Mouse (Mus musculus) limb, embryonic 11.5 days (tissue): ENCODE results near the gene Slc4a4. TPM values are rescaled to one million over a fixed set of nuclear protein-coding genes. Genes with fewer than 3 reads are reported as not detected.

Experiments
- ATAC-seq: fragments of 200-750 bp; cut with Nextera tagmentation; 2 replicates; pipeline ENCODE4 v1.8.0; 2017; ENCODE audit warnings: low read depth; ENCODE audit not compliant: insufficient number of reproducible peaks, low FRiP score, low TSS enrichment
- DNase-seq: peaks from one replicate; pipeline ENCODE4 v3.0.0-alpha.2; 2015; ENCODE audit warnings: low spot score
- H3K27ac ChIP-seq: fragments of 300-500 bp; sonication (generic); replicated peaks from 2 replicates; pipeline ENCODE4 v1.5.1; 2014; ENCODE audit warnings: low read depth, mild to moderate bottlenecking, low read length
- H3K27me3 ChIP-seq: fragments of 300-500 bp; sonication (generic); 2 replicates; pipeline ENCODE4 v1.6.1; 2014; ENCODE audit warnings: mild to moderate bottlenecking, low read length, mixed read lengths; ENCODE audit not compliant: control insufficient read depth, insufficient read depth
- H3K36me3 ChIP-seq: fragments of 300-500 bp; sonication (generic); 2 replicates; pipeline ENCODE4 v1.6.1; 2014; ENCODE audit warnings: mild to moderate bottlenecking, low read length, moderate library complexity, mixed read lengths; ENCODE audit not compliant: control insufficient read depth, insufficient read depth
- H3K4me1 ChIP-seq: fragments of 300-500 bp; sonication (generic); 2 replicates; pipeline ENCODE4 v1.6.1; 2014; ENCODE audit warnings: low read length, mixed read lengths; ENCODE audit not compliant: control insufficient read depth, insufficient read depth
- H3K4me2 ChIP-seq: fragments of 300-500 bp; sonication (generic); 2 replicates; pipeline ENCODE4 v1.6.1; 2014; ENCODE audit warnings: low read depth, mild to moderate bottlenecking, moderate library complexity; ENCODE audit not compliant: severe bottlenecking
- H3K4me3 ChIP-seq: fragments of 300-500 bp; sonication (generic); 2 replicates; pipeline ENCODE4 v1.5.1; 2014; ENCODE audit warnings: low read depth, low read length
- H3K9ac ChIP-seq: fragments of 300-500 bp; sonication (generic); 2 replicates; pipeline ENCODE4 v1.6.1; 2014; ENCODE audit warnings: mild to moderate bottlenecking, low read length
- H3K9me3 ChIP-seq: fragments of 300-500 bp; sonication (generic); 2 replicates; pipeline ENCODE4 v1.6.1; 2016; ENCODE audit warnings: low read length; ENCODE audit not compliant: control insufficient read depth
- WGBS: fragments of 180-500 bp; shearing (Covaris S2); extraction: QIAGEN DNeasy Blood & Tissue Kit; methylation state at CpG from one replicate; pipeline ENCODE4 v1.1.7; 2014; 5-methylcytosine and 5-hydroxymethylcytosine counted together
- polyA plus RNA-seq: library from polyadenylated mRNA; unstranded; fragments of >200 nt; fragmentation: Nextera tagmentation; extraction: Ambion mirVana; gene quantifications from 2 replicates; pipeline ENCODE4 v1.2.1, GENCODE M21; 2014

The Slc4a4 gene
- polyA plus RNA-seq, 1 experiment from 2014 or later, result 1.9 TPM

- DNase-seq, result no peak
- Histone ChIP-seq H3K4me1 (no peaks in the 10 kb centered on the region), H3K4me3 (no peak overlapping the region), H3K9me3 (no peaks in the 10 kb centered on the region; the same call in 1 of the 2 replicates), H3K9ac (no peak overlapping the region), H3K36me3 (no peaks in the 10 kb centered on the region), H3K27ac (no peak overlapping the region), H3K27me3 (no peaks in the 10 kb centered on the region), H3K4me2 (no peak overlapping the region)
- 87% methylated on average over 1 of the region's 1 CpGs for WGBS
- ATAC-seq, result no peak
Observed at GRCm38 (mm10) chr5:88903526-88903925, 16.9 kb downstream of the Slc4a4 start.

GRCm38 (mm10) chr5:88904841-88905240 is 18.2 kb downstream of the Slc4a4 start:
- H3K9me3 ChIP-seq, result no peaks in the 10 kb centered on the region; the same call in 1 of the 2 replicates
- no peak overlapping the region for H3K27ac ChIP-seq
- no peak overlapping the region for H3K4me3 ChIP-seq
- no peak overlapping the region for H3K9ac ChIP-seq
- H3K27me3 ChIP-seq, result no peaks in the 10 kb centered on the region
- WGBS, result 87% methylated on average over 7 of the region's 7 CpGs
- H3K4me1 ChIP-seq, result no peaks in the 10 kb centered on the region
- ATAC-seq, result no peak
- no peaks in the 10 kb centered on the region for H3K36me3 ChIP-seq
- no peak overlapping the region for H3K4me2 ChIP-seq
- DNase-seq, result no peak

- DNase-seq, result no peak
- 95% methylated on average over 3 of the region's 3 CpGs for WGBS
- no peaks in the 10 kb centered on the region; the same call in 1 of the 2 replicates for H3K9me3 ChIP-seq
Observed at GRCm38 (mm10) chr5:88907615-88908014, 21.0 kb downstream of the Slc4a4 start.

GRCm38 (mm10) chr5:88912629-88913028 is 26.0 kb downstream of the Slc4a4 start:
- 96% methylated on average over 2 of the region's 2 CpGs for WGBS

More at GRCm38 (mm10) chr5:88907615-88908014, 21.0 kb downstream of the Slc4a4 start:
- ATAC-seq, result no peak
- Histone ChIP-seq H3K9ac (no peak overlapping the region), H3K27me3 (no peaks in the 10 kb centered on the region), H3K4me3 (no peak overlapping the region), H3K27ac (no peak overlapping the region), H3K4me1 (no peaks in the 10 kb centered on the region), H3K4me2 (no peak overlapping the region), H3K36me3 (no peaks in the 10 kb centered on the region)

GRCm38 (mm10) chr5:88915082-88915481 is 28.5 kb downstream of the Slc4a4 start:
- H3K4me2 ChIP-seq, result no peak overlapping the region
- no peaks in the 10 kb centered on the region for H3K4me1 ChIP-seq
- H3K27me3 ChIP-seq, result no peaks in the 10 kb centered on the region
- DNase-seq, result no peak
- H3K36me3 ChIP-seq, result no peaks in the 10 kb centered on the region
- WGBS, result 93% methylated on average over 5 of the region's 5 CpGs
- H3K27ac ChIP-seq, result no peak overlapping the region
- H3K9ac ChIP-seq, result no peak overlapping the region
- no peak overlapping the region for H3K4me3 ChIP-seq
- no peak for ATAC-seq
- no peaks in the 10 kb centered on the region for H3K9me3 ChIP-seq

More at GRCm38 (mm10) chr5:88912629-88913028, 26.0 kb downstream of the Slc4a4 start:
- Histone ChIP-seq H3K4me3 (no peak overlapping the region), H3K27ac (no peak overlapping the region), H3K36me3 (no peaks in the 10 kb centered on the region), H3K9ac (no peak overlapping the region), H3K27me3 (no peaks in the 10 kb centered on the region), H3K4me2 (no peak overlapping the region), H3K4me1 (no peaks in the 10 kb centered on the region), H3K9me3 (no peaks in the 10 kb centered on the region)
- no peak for ATAC-seq
- no peak for DNase-seq

GRCm38 (mm10) chr5:88916501-88916971 is 29.9 kb downstream of the Slc4a4 start:
- Histone ChIP-seq H3K9ac (no peak overlapping the region), H3K4me1 (no peaks in the 10 kb centered on the region), H3K27me3 (no peaks in the 10 kb centered on the region), H3K36me3 (no peaks in the 10 kb centered on the region), H3K4me3 (no peak overlapping the region), H3K27ac (no peak overlapping the region), H3K9me3 (no peaks in the 10 kb centered on the region), H3K4me2 (no peak overlapping the region)
- DNase-seq (no peak), ATAC-seq (no peak)
- WGBS, result 74% methylated on average over 9 of the region's 9 CpGs

- ATAC-seq (no peak), DNase-seq (no peak)
- 84% methylated on average over 3 of the region's 3 CpGs for WGBS
- H3K36me3 ChIP-seq, result no peaks in the 10 kb centered on the region
- no peak overlapping the region for H3K4me3 ChIP-seq
- H3K4me1 ChIP-seq, result no peaks in the 10 kb centered on the region
- H3K27ac ChIP-seq, result no peak overlapping the region
- H3K4me2 ChIP-seq, result no peak overlapping the region
- no peaks in the 10 kb centered on the region for H3K9me3 ChIP-seq
- no peak overlapping the region for H3K9ac ChIP-seq
- H3K27me3 ChIP-seq, result no peaks in the 10 kb centered on the region
Observed at GRCm38 (mm10) chr5:88917221-88917620, 30.6 kb downstream of the Slc4a4 start.

- Histone ChIP-seq H3K27me3 (no peaks in the 10 kb centered on the region), H3K4me2 (no peak overlapping the region), H3K4me1 (no peaks in the 10 kb centered on the region), H3K4me3 (no peak overlapping the region), H3K9ac (no peak overlapping the region), H3K27ac (no peak overlapping the region), H3K36me3 (no peaks in the 10 kb centered on the region), H3K9me3 (no peaks in the 10 kb centered on the region)
- 86% methylated on average over 10 of the region's 10 CpGs for WGBS
- ATAC-seq (no peak), DNase-seq (no peak)
Observed at GRCm38 (mm10) chr5:88917630-88918029, 31.0 kb downstream of the Slc4a4 start.

- no peak for DNase-seq
- no peak for ATAC-seq
- 88% methylated on average over 9 of the region's 9 CpGs for WGBS
- no peak overlapping the region for H3K4me2 ChIP-seq
- H3K4me1 ChIP-seq, result no peaks in the 10 kb centered on the region
- no peak overlapping the region for H3K4me3 ChIP-seq
- no peak overlapping the region for H3K9ac ChIP-seq
- no peaks in the 10 kb centered on the region for H3K27me3 ChIP-seq
- no peaks in the 10 kb centered on the region for H3K36me3 ChIP-seq
- H3K9me3 ChIP-seq, result no peaks in the 10 kb centered on the region
- H3K27ac ChIP-seq, result no peak overlapping the region
Observed at GRCm38 (mm10) chr5:88918538-88918937, 31.9 kb downstream of the Slc4a4 start.
